Mouse (Mus musculus): Measurements from ENCODE around the gene Prkcb.

DNA sequence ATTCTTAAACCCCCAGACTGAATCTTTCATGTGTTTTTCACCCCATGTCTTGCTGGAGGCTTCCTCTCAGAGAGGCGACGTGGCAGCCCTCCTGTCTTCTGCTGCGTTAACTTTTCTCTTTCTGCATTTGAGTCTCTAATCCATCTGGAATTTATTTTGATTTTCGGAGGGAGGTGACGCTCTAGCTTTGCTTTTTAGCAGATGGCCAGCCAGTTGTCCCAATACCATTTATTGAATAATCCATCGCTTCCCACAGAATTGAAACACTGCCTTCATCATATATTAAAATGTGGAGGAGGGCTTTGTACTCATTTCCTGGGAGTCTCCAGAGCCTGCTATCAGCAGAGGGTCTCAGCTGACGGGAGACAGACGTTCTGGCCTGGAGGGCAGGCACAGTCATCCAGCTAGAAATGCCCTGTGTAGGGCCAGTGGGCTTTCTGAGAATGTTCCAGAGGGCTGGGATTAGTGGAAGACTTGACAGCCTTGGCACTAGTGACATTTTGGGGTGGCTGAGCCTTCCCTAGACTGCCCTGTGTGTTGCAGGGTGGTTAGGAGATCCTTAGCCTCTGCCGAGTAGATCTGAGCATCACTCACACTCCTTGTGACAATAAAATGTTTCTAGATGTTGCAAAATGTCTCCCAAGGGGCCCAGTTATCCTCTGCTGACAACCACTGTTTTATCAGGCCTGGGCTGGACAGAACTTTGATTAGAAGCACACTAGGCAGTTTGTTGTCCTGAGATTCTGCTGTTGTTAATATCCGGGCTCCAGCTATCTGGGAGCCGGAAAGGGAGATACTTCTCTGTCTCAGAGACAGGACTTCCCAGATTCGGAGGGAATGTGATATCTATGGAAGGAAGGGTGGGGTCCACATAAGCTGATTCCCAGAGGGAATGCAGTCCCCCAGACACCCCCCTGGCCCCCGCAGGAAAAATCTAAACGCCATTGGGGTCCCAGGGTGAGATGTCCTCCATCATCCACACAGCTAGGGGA, 58.0 kb downstream of the Prkcb start:
- TF ChIP-seq POLR2A (IDR thresholded peaks at IDR 0.05; ENCODE audit: low read depth, low read length) (no peak), CTCF (conservative IDR thresholded peaks at IDR 0.05; ENCODE audit: insufficient read depth, insufficient read length, low read depth, low read length) (no peak)
